Mouse (Mus musculus): ENCODE results near the gene Olfr391-ps.

Olfr391-ps gene

GRCm38 (mm10) chr11:73802952-73803351 is at the start of gene Olfr391-ps:
TSS of gene Olfr391-ps (minus strand) at chr11:73803052.
- DNase-seq (ENCODE audit: low spot score) = no peak

GRCm38 (mm10) chr11:73851354-73851753 is 48.5 kb upstream of the Olfr391-ps start, which contains the start of gene Olfr393:
TSS of gene Olfr393 (minus strand) at chr11:73851454.
- DNase-seq (ENCODE audit: low spot score) = no peak

- no peak for DNase-seq (ENCODE audit: low spot score)
Measured at GRCm38 (mm10) chr11:73816949-73817348, 14.1 kb upstream of the Olfr391-ps start, which contains the start of gene Olfr392. TSS of gene Olfr392 (minus strand) at chr11:73817049.

GRCm38 (mm10) chr11:73782664-73783063 is 20.2 kb downstream of the Olfr391-ps start, which contains the start of gene Olfr390:
TSS of gene Olfr390 (plus strand) at chr11:73782964.
- DNase-seq (ENCODE audit: low spot score) = no peak

- DNase-seq (ENCODE audit: low spot score) = no peak
Measured at GRCm38 (mm10) chr11:73780613-73781012, 22.2 kb downstream of the Olfr391-ps start, which contains the start of gene Olfr389. TSS of gene Olfr389 (minus strand) at chr11:73780713.

- DNase-seq (ENCODE audit: low spot score) = no peak
Measured at GRCm38 (mm10) chr11:73759115-73759514, 43.7 kb downstream of the Olfr391-ps start.

Measured in urinary bladder, postnatal 25 days (tissue).